Mouse (Mus musculus) limb, embryonic 14.5 days (tissue): ENCODE data around the gene Erg. TPM values are rescaled to one million over a fixed set of nuclear protein-coding genes. Genes with fewer than 3 reads are reported as not detected.

Experiments
- ATAC-seq: fragments of 200-750 bp; cut with Nextera tagmentation; 2 replicates; pipeline ENCODE4 v1.8.0; 2017; ENCODE audit warnings: low read depth, moderate number of reproducible peaks, moderate TSS enrichment; ENCODE audit not compliant: low FRiP score
- DNase-seq: peaks from one replicate; pipeline ENCODE4 v3.0.0-alpha.2; 2015; ENCODE audit warnings: low spot score
- H3K27ac ChIP-seq: fragments of 300-500 bp; sonication (generic); replicated peaks from 2 replicates; pipeline ENCODE4 v1.5.1; 2014; ENCODE audit warnings: low read depth, mild to moderate bottlenecking, low read length, moderate library complexity, mixed read lengths
- H3K27me3 ChIP-seq: fragments of 300-500 bp; sonication (generic); 2 replicates; pipeline ENCODE4 v1.6.1; 2014; ENCODE audit warnings: low read length, mixed read lengths; ENCODE audit not compliant: control insufficient read depth, insufficient read depth
- H3K36me3 ChIP-seq: fragments of 300-500 bp; sonication (generic); 2 replicates; pipeline ENCODE4 v1.6.1; 2014; ENCODE audit warnings: mild to moderate bottlenecking, low read length, moderate library complexity, mixed read lengths; ENCODE audit not compliant: control insufficient read depth, insufficient read depth
- H3K4me1 ChIP-seq: fragments of 300-500 bp; sonication (generic); 2 replicates; pipeline ENCODE4 v1.6.1; 2014; ENCODE audit warnings: antibody characterized with exemption, low read length, mixed read lengths; ENCODE audit not compliant: control insufficient read depth, insufficient read depth
- H3K4me2 ChIP-seq: fragments of 300-500 bp; sonication (generic); replicated peaks from 2 replicates; pipeline ENCODE4 v1.6.1; 2014; ENCODE audit warnings: low read depth, mild to moderate bottlenecking, low read length, moderate library complexity; ENCODE audit not compliant: severe bottlenecking
- H3K4me3 ChIP-seq: fragments of 300-500 bp; sonication (generic); replicated peaks from 2 replicates; pipeline ENCODE4 v1.5.1; 2014; ENCODE audit warnings: low read length
- H3K9ac ChIP-seq: fragments of 300-500 bp; sonication (generic); 2 replicates; pipeline ENCODE4 v1.6.1; 2014; ENCODE audit warnings: mild to moderate bottlenecking, low read depth, low read length, moderate library complexity; ENCODE audit not compliant: severe bottlenecking
- H3K9me3 ChIP-seq: fragments of 300-500 bp; sonication (generic); 2 replicates; pipeline ENCODE4 v1.6.1; 2016; ENCODE audit warnings: low read length; ENCODE audit not compliant: control insufficient read depth
- POLR2A ChIP-seq: fragments of 200-500 bp; IDR thresholded peaks from 2 replicates; pipeline ENCODE4 v1.8.0; 2012; ENCODE audit warnings: inconsistent platforms, mild to moderate bottlenecking, moderate library complexity, borderline replicate concordance; ENCODE audit not compliant: insufficient read depth, insufficient read length; ENCODE audit errors: extremely low read depth
- WGBS: fragments of 180-500 bp; shearing (Covaris S2); extraction: QIAGEN DNeasy Blood & Tissue Kit; methylation state at CpG from one replicate; pipeline ENCODE4 v1.1.7; 2014; 5-methylcytosine and 5-hydroxymethylcytosine counted together
- polyA plus RNA-seq, 2 experiments: library from polyadenylated mRNA; depleted of rRNA in 1 of 2; stranded (reverse) in 1 of 2; unstranded in 1 of 2; fragments of >200 nt; fragmentation: Nextera tagmentation in 1 of 2; extraction: Ambion mirVana in 1 of 2; gene quantifications; 2 replicates each; pipeline versions ENCODE4 v1.2.1 to v1.2.3; 2012 to 2014

Gene Erg
- polyA plus RNA-seq, 2 experiments = 18.9 to 40.6 TPM

- DNase-seq (no peak), ATAC-seq (no peak)
- no peak overlapping the region for H3K9ac ChIP-seq
- no peak overlapping the region for H3K4me3 ChIP-seq
- no peaks in the 10 kb centered on the region; the same call in 1 of the 2 replicates for H3K4me1 ChIP-seq
- WGBS = 75% methylated on average over 4 of the region's 4 CpGs
- no peaks in the 10 kb centered on the region for H3K27me3 ChIP-seq
- H3K27ac ChIP-seq = no peak overlapping the region
- TF ChIP-seq POLR2A = no peak
- no peak overlapping the region for H3K4me2 ChIP-seq
- H3K36me3 ChIP-seq = no peaks in the 10 kb centered on the region
- no peaks in the 10 kb centered on the region for H3K9me3 ChIP-seq
These were observed 29.6 kb downstream of the Erg start for GRCm38 (mm10) chr16:95556834-95557233.

DNA sequence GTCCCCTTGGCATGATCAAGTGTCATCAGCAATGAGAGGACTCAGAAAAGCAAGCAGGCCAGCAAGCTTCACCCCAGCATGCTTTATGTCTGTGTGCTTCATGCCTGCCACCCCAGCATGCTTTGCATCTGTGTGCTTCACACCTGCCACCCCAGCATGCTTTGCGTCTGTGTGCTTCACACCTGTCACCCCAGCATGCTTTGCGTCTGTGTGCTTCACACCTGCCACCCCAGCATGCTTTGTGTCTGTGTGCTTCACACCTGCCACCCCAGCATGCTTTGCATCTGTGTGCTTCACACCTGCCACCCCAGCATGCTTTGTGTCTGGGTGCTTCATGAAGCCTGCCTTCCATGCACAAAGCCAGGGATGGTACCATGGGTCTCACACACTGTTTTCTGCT, 33.3 kb downstream of the Erg start:
- no peak for ATAC-seq
- WGBS = 84% methylated on average over 2 of the region's 2 CpGs
- no peak overlapping the region for H3K4me3 ChIP-seq
- H3K4me1 ChIP-seq = no peaks in the 10 kb centered on the region
- no peak for DNase-seq
- H3K27me3 ChIP-seq = no peaks in the 10 kb centered on the region
- no peak overlapping the region for H3K4me2 ChIP-seq
- H3K27ac ChIP-seq = no peak overlapping the region
- TF ChIP-seq POLR2A = no peak
- H3K36me3 ChIP-seq = peaks cover 3% of the 10 kb centered on the region; the same call in 1 of the 2 replicates
- H3K9me3 ChIP-seq = no peaks in the 10 kb centered on the region
- no peak overlapping the region for H3K9ac ChIP-seq

- no peaks in the 10 kb centered on the region for H3K4me1 ChIP-seq
- peaks cover 3% of the 10 kb centered on the region; the same call in 1 of the 2 replicates for H3K36me3 ChIP-seq
- H3K9ac ChIP-seq = no peak overlapping the region
- H3K9me3 ChIP-seq = no peaks in the 10 kb centered on the region
- H3K27ac ChIP-seq = no peak overlapping the region
- H3K4me2 ChIP-seq = no peak overlapping the region
- 72% methylated on average over 16 of the region's 16 CpGs for WGBS
- TF ChIP-seq POLR2A = no peak
- H3K4me3 ChIP-seq = no peak overlapping the region
- ATAC-seq (no peak), DNase-seq (no peak)
- H3K27me3 ChIP-seq = no peaks in the 10 kb centered on the region
These were observed 33.9 kb downstream of the Erg start for GRCm38 (mm10) chr16:95552495-95552894.

GRCm38 (mm10) chr16:95550496-95550895, 35.9 kb downstream of the Erg start:
- Histone ChIP-seq H3K9me3 (no peaks in the 10 kb centered on the region), H3K27ac (no peak overlapping the region), H3K4me3 (no peak overlapping the region), H3K4me2 (no peak overlapping the region), H3K9ac (no peak overlapping the region), H3K4me1 (no peaks in the 10 kb centered on the region), H3K36me3 (peaks cover 4% of the 10 kb centered on the region; the same call in 1 of the 2 replicates), H3K27me3 (no peaks in the 10 kb centered on the region)
- no peak for DNase-seq
- WGBS = 84% methylated on average over 5 of the region's 5 CpGs
- ATAC-seq = no peak
- no peak for TF ChIP-seq POLR2A

DNA sequence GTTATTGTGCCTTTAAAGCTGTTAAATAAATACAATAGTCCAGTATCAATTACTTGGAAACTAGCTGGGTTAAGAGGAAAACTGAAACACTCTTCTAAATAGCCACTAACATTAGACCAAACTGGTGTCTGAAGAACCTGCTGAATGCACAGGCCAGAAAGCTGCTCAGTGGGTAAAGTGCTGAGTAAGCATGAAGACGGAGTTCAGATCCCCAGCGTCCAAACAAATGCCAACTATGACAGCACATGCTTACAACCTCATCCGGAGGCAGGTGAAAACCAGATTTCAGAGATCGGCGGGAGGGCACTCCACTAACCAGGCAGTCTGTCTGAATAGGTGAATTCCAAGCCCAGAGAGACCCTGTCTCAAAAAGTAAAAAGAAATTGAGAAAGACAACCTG, 41.6 kb downstream of the Erg start:
- no peak for ATAC-seq
- no peak for DNase-seq

More for the DNA sequence above, 41.6 kb downstream of the Erg start:
- H3K4me1 ChIP-seq = 0 out of 2 replicates have a peak, but pooled peaks cover 3% of the 10 kb centered on the region
- H3K27me3 ChIP-seq = no peaks in the 10 kb centered on the region
- H3K4me2 ChIP-seq = no peak overlapping the region
- no peak overlapping the region for H3K4me3 ChIP-seq
- WGBS = 88% methylated on average over 5 of the region's 5 CpGs
- no peak overlapping the region for H3K27ac ChIP-seq
- TF ChIP-seq POLR2A = no peak
- peaks cover 8% of the 10 kb centered on the region for H3K36me3 ChIP-seq
- H3K9ac ChIP-seq = no peak overlapping the region
- 0 out of 2 replicates have a peak, but pooled peaks cover 3% of the 10 kb centered on the region for H3K9me3 ChIP-seq
